Mouse (Mus musculus): Measurements from ENCODE around the gene Gcn1l1.
"Not testable (repeated sequence)": the region's sequence is repeated elsewhere in the genome, so short reads cannot be mapped to it uniquely, and the experiment has no call there.

Gene Gcn1l1

DNA sequence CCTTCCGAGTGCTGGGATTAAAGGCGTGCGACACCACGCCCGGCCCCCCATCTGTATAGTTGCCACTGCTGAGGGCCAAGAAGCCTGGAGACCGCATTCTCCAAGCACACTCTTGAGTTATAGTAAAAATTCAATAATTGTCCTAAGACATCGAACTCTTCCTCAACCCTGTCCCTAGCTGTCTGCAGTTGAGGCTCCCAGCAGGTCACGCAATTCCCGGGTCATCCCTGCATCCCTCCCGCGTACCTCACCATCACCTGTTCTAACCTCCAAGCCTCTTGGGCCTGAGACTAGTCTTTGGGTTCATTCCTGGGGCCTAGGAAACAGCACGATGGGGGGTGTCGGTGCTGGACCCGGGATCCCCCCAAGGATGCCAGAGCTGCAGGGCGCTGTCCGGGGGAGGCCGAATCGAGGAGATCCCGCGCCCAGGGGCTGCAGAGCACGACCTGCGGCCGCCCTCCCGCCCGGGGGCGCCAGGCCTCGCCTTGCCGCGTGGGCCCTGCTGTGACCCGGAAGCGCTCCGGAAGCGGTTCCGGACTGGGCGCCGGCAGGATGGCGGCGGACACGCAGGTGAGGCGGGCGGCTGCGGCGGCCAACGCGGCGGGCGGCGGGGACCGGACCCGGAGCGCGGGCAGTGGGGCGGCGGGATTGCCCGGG, at the start of gene Gcn1l1:
Gene Gcn1l1, plus strand, starts transcription at position 518 of the 657 bp plus-strand sequence.
- in situ Hi-C loops (cut with MboI, MseI), result no loop called here

- in situ Hi-C loops (cut with MboI, MseI), result no loop called here
These were observed 48.8 kb upstream of the Gcn1l1 start for GRCm38 (mm10) chr5:115516081-115516907.

GRCm38 (mm10) chr5:115516908-115517307, 48.1 kb upstream of the Gcn1l1 start:
- in situ Hi-C loops (cut with MboI, MseI), result no loop called here

DNA sequence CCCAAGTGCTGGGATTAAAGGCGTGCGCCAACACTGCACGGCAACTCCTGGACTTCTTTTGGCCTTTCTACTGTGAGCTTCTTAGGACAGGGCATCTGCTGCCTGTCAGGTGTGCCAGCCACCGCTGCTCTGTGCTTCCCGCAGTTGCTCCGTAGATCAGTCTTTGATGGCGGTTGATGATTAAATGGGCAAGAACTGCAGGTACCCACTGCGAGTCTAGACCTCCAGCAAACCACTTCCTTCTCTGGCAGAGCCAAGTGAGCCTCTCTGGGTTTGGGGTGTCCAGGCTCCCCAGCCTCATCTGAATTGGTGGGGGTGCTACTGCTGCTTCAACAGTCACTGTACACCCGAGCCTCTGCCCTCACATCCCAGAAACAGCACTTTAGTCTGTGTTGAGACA, 47.6 kb upstream of the Gcn1l1 start:
- in situ Hi-C loops (cut with MboI, MseI), result no loop called here

DNA sequence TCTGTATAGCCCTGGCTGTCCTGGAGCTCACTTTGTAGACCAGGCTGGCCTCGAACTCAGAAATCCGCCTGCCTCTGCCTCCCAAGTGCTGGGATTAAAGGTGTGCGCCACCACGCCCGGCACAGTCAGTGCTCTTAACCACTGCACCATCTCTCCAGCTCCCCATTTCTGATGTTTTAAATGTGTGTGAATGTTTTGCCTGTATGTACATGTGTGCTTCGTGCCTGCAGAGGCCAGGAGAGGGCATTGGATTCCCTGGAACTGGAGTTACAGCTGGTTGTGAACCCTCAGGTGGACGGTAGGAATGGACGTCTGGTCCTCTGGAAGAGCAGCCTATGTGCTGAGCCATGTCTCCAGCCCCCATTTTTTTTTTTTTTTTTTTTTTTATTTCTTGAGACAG, 46.8 kb upstream of the Gcn1l1 start:
- in situ Hi-C loops (cut with MboI, MseI), result not testable (repeated sequence)

DNA sequence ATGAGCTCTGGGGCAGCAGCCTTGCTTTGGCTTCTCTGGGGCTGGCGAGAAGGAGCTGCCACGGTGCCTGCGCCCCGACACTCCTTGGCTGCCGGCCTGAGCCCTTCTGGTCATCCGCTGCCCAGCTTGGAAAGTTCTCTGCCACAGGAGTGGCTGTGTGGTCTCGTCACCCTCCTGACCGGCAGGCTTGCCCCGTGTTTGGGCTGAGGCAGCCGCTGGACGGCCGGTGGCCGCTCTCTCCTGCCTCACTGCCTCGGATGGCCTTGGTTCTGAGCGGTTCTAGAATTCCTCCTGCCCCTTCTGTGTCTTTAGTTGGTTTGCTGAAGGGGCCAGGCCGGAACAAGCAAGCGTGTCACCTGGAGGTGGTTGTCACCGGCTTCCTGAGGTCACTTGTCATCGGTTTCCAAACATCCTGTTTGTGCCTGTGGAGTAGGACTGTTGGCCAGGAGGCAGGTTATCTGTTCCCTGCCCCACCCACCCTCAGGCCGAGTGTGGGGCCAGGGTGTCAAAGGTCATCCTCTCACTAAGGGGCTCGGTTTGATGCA, 44.7 kb upstream of the Gcn1l1 start:
- in situ Hi-C loops (cut with MboI, MseI), result no loop called here

DNA sequence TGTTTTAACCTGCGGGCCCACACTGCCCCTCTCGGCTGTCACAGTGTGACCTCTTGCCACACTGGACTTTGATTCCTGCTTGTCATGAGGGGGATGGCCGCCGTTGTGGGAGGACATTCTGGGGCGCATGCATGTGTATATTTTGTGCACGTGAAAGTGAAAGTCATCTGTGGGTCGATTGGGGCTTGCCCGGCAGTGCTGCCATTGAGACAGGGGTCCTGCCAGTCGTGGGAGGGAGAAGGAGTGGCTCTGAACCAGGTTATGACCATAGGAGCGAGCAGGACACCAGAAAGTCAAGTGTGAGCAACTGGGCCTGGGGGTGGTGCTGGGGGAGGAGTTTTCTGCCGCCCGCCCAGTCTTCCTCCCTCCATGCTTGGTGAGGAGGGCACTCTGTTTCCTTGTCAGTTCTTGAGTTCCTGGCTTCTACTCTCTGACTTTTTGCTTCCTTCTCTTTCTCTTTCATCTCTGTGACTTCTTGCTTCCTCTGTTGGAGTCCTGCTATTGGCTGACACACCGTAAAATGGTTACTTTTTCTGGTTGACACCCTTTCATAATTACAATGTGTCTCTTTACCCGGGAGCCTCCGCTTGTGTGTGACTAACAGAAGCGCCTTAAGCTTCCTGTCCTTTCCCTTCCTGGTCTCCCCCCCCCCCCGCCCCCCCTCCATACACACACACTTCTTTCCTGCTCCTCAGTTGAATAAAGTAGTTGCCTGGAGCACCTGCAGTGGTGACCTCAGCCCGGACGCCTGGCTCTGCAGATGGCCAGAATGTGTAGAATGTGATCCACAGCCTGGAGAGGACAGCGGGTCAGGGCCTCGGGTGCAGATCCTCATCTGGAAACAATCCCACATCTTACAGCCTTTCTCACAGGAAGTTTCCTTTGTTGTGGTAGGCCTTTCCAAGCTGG, 43.2 kb upstream of the Gcn1l1 start:
- in situ Hi-C loops (cut with MboI, MseI), result no loop called here

DNA sequence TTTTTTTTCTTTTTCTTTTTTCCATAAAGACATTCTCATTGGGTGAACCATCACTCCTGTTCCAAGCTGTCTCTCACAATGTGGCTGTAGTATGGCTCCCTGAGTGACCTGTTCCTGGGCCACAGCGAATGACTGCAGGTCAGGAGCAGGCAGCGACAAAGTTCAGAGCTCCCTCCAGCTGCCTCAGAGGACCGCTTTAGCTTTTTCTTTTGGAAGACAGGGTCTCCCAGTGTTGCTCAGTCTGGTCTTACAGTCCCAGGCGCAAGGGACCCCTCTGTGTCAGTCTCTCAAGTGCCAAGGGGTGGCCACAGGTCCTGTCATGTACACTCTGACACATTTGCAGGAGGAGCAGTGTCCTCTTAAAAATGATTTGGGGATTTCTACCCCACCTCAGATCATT, 42.5 kb upstream of the Gcn1l1 start:
- in situ Hi-C loops (cut with MboI, MseI), result no loop called here

DNA sequence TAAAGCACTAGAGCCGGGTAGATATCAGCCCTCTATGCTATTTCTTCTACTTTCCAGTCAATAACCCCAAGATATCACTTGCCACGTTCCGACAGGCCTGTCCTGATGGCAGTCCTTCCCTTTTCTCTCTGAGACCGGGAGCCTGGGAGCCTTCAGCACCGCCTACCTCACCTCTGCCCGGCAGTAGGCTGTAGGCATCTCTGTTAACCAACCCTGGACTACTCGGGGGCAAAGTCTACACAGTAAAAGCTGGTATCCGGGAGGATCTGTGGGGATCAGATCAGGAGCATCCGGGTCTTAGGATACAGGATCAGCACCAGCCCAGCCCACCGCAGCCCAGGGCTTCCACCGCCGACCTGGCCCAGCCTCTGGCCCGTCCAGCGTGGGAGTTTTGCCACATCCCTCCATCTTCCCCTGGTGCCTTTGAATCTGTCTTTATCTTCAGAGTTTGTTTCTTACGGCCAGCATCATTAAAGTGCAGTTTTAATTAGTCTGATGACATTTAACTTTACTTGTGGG, 42.0 kb upstream of the Gcn1l1 start:
- in situ Hi-C loops (cut with MboI, MseI), result no loop called here

DNA sequence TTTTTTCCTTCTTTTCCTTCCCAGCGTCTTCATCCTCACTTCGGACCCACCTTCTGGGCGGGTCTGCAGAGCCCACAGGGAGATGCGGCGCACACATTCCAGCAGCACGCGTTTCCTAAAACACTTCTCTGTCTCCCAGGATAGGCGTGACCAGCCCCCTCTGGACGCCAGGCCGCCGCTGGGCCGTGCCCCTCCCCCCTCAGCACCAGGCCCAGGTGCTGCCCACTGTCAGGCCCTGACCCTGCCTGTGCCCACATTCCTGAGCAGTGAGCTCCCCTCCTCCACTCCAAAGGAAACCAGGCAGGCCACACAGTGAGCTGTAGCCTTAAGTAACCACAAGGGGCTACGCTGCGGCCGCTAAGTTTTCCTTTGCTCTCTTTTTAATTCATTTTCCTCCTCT, 41.1 kb upstream of the Gcn1l1 start:
- in situ Hi-C loops (cut with MboI, MseI), result no loop called here

GRCm38 (mm10) chr5:115524471-115524870, 40.6 kb upstream of the Gcn1l1 start:
- in situ Hi-C loops (cut with MboI, MseI), result no loop called here

DNA sequence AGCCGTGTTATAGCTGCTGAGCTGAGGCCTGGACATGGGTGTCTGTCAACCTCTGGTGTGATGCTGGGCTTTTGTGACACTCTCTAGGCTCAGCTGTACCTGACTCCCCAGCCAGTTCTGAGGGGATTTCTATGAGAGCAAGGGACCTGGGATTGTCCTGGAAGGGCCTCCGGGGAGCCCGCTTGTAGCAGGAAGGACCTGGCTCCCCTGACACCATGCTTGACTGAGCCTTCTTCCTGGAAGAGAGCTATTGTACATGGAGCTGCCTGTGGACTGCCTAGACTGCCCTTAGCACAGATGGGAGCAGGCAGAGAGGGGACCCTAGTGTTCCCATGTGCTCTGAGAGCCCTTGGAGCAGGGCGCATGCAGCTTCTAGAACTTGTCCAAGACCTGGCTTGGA, 39.6 kb upstream of the Gcn1l1 start:
- in situ Hi-C loops (cut with MboI, MseI), result no loop called here

DNA sequence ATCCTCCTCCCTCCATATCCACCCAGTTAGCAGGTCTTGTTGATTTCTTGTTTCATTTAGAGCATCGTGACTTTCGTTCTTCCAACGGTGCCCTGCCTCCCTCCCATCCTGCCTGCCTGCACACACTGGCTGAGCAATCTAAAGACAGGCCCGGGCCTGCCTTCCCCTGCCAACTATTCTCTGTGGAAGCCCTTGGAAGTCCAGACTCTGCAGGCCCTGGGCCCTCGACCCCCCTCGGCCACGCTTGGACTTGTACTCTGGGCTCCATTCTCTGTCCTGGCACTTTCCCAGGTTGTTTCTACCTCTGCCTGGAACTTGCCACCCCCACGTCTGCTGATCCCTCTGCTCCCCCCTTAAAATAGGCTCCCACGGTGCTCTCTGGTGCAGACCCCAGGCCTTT, 39.1 kb upstream of the Gcn1l1 start:
- in situ Hi-C loops (cut with MboI, MseI), result no loop called here

GRCm38 (mm10) chr5:115526456-115527202, 38.4 kb upstream of the Gcn1l1 start:
- in situ Hi-C loops (cut with MboI, MseI), result no loop called here

DNA sequence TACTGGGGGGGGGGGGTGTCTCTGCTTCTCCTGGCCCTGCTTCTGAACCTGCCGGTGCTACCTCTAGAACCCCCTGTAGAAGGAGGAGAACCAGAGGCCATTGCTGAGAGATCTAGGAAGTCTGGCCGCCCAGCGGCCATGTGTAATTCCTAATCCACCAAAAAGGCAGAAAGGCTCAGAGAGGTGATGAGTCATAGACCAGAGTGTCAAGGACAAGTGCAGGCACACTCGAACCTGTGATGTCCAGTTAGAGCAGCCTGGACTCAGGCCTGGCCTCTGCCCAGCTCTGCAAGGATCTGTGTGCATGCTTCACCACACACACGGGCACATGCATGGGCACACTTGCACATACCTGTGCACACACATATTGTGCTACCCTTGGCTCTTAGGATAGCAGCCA, 36.9 kb upstream of the Gcn1l1 start:
- in situ Hi-C loops (cut with MboI, MseI), result no loop called here

DNA sequence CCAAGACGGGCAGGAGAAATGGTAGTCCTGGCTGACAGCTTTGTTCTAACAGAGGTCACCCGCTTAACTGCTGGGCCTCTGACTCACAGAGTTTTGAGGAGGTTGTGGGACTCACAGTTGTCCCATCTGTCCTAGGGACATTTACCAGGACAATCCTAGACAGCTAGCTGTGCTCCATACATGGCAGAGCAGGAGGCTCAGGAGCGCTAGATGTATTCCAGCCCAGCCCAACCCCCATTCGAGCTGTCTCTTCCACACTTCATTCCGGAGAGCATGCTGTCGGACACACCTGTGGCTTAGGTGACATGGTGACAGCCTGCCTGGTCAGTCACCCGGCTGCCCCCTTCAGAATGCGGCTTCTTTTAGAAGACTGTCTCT, 35.7 kb upstream of the Gcn1l1 start:
- in situ Hi-C loops (cut with MboI, MseI), result no loop called here

- in situ Hi-C loops (cut with MboI, MseI), result no loop called here
These were observed 35.2 kb upstream of the Gcn1l1 start for GRCm38 (mm10) chr5:115529742-115530446.

GRCm38 (mm10) chr5:115530447-115530809, 34.6 kb upstream of the Gcn1l1 start:
- in situ Hi-C loops (cut with MboI, MseI), result no loop called here

DNA sequence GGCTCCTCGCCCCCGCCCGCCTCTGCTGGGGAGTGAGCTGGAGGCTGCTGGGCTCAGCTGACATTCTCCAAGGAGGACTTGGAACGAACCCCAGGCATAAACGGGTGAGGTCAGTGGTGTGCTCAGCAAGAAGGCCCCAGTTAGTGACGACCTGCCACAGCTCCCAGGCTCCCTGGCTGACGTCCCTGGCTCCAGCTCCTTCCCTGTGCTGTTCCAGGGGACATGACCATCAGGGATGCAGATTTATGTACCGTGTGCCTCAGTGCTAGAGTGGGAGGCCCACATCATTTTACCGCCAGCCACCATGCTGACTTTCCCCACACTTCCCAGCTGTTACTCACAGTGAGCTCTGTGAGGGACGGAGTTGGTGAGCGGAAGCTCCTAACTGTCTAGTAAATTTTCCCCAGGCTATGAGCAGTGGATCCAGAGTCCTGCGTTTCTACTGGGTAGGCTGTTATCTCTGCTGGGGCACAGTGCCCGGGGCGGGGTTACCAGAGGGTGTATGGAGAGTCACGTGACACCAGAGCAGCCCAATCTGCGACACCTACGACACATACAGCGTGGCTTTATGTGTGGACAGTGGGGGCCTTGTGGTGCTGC, 33.3 kb upstream of the Gcn1l1 start:
- in situ Hi-C loops (cut with MboI, MseI), result no loop called here

GRCm38 (mm10) chr5:115534290-115534731, 30.7 kb upstream of the Gcn1l1 start:
- in situ Hi-C loops (cut with MboI, MseI), result no loop called here
